Mouse (Mus musculus) E14TG2a.4 (cell line): ENCODE data around the gene Arl5a.

ENCODE experiments used
- CTCF ChIP-seq: conservative IDR thresholded peaks from 2 replicates; pipeline ENCODE4 v1.5.1; 2014; ENCODE audit warnings: low read length
- NANOG ChIP-seq: IDR thresholded peaks from 2 replicates; pipeline ENCODE4 v1.6.1; 2014; ENCODE audit warnings: borderline replicate concordance, low read length, mixed read lengths
- POU5F1 ChIP-seq: IDR thresholded peaks from 2 replicates; pipeline ENCODE4 v1.6.1; 2014; ENCODE audit warnings: low read length, borderline replicate concordance

- TF ChIP-seq CTCF = no peak
- TF ChIP-seq POU5F1 = no peak
- TF ChIP-seq NANOG = no peak
These were observed 30.2 kb downstream of the Arl5a start for GRCm38 (mm10) chr2:52394529-52394928.
